Mouse (Mus musculus) olfactory bulb, adult 2 months (tissue): ENCODE measurements around the gene Cenpq.

Experiments used
- CTCF ChIP-seq: fragments of 200-500 bp; IDR thresholded peaks from 2 replicates; pipeline ENCODE4 v1.5.1; 2012; ENCODE audit warnings: low read depth, mild to moderate bottlenecking, low read length, moderate library complexity; ENCODE audit not compliant: insufficient read depth
- POLR2A ChIP-seq: fragments of 200-500 bp; IDR thresholded peaks from 2 replicates; pipeline ENCODE4 v1.6.1; 2012; ENCODE audit warnings: mild to moderate bottlenecking, low read depth, low read length, moderate library complexity; ENCODE audit not compliant: insufficient read depth

- TF ChIP-seq CTCF (no peak), POLR2A (no peak)
Observed at GRCm38 (mm10) chr17:40879924-40880691, 54.7 kb downstream of the Cenpq start, which contains the start of gene 9130008F23Rik.
